20 mouse cellular contexts compared by ENCODE assay signal in the genomic region with DNA sequence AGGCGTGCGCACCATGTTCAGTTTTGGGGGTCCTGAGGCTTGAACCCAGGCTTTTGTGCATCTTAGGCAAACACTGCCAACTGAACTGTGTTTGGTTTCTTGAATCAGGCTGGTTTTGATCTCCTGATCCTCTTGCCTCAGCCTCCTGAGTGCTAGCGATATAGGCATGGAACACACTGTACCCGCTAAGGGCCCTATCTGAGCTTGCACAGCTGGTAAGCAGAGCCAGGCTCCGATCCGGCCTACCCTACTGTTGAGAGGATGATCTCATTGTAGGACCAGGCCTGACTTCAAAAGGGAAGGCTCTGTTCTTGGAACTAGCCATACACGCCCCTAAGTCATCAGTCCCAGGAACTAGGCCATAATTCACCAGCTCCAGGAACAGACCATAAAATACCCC. TPM values are rescaled to one million over a fixed set of nuclear protein-coding genes. Genes with fewer than 3 reads are reported as not detected.
DNase-seq lines count a peak whose midpoint lies in the region; ATAC-seq and TF ChIP-seq lines count a peak whose summit lies in the region.
"Had no signal": no experiment of that assay in that cellular context is flagged by ENCODE, and none has a peak within 500 bp of the region (broad histone marks: within the 10 kb centered on the region; RNA-seq: fewer than 3 reads in every experiment).

No protein-coding gene starts in this region.

- H3K27ac ChIP-seq in heart, embryonic 14.5 days (replicated peaks in 1 of 2; ENCODE audit: control insufficient read depth in 1 of 2, insufficient read depth in 1 of 2, low read depth in 2 of 2, low read length in 2 of 2): no peak overlapping the region
- H3K27ac ChIP-seq in liver, embryonic 11.5 days (ENCODE audit: low read depth, low read length): no peak overlapping the region
- no peak overlapping the region for H3K27ac ChIP-seq in stomach, embryonic 16.5 days (ENCODE audit: low read length)
- no peak overlapping the region for H3K27ac ChIP-seq in stomach, postnatal 0 days (replicated peaks)
- H3K27ac ChIP-seq: embryonic facial prominence, embryonic 10.5 days; liver, embryonic 14.5 days; stomach, embryonic 15.5 days had no signal

- DNase-seq in heart, adult 18-20 months: no peak
- no peak for DNase-seq in liver, embryonic 11.5 days (ENCODE audit: low spot score)
- no peak for DNase-seq in liver
- DNase-seq in stomach, postnatal 0 days (ENCODE audit: low spot score): no peak
- no peak for DNase-seq in adrenal gland, postnatal 25 days
- DNase-seq: adrenal gland, postnatal 36 days; cerebellum, adult 11-12 months; cerebellum, postnatal 10 days; forebrain, postnatal 0 days; gastrocnemius, postnatal 25 days; kidney, adult 11 months; lung, postnatal 36 days had no signal

- H3K27me3 ChIP-seq in heart, embryonic 14.5 days (ENCODE audit: control insufficient read depth, insufficient read depth, low read length): no peaks in the 10 kb centered on the region
- H3K27me3 ChIP-seq in liver, embryonic 11.5 days (replicated peaks; ENCODE audit: control insufficient read depth, insufficient read depth, low read length): no peaks in the 10 kb centered on the region
- H3K27me3 ChIP-seq in stomach, embryonic 16.5 days (ENCODE audit: control insufficient read depth, insufficient read depth, low read length): no peaks in the 10 kb centered on the region
- H3K27me3 ChIP-seq in stomach, postnatal 0 days (ENCODE audit: control insufficient read depth, insufficient read depth, low read length): no peaks in the 10 kb centered on the region
- H3K27me3 ChIP-seq: lung, embryonic 15.5 days; stomach, embryonic 15.5 days had no signal

- no peak for TF ChIP-seq CTCF in stomach, postnatal 0 days (IDR thresholded peaks at IDR 0.05; ENCODE audit: low read depth)

- no peak for ATAC-seq in heart, embryonic 14.5 days (ENCODE audit: insufficient number of reproducible peaks, insufficient read depth, low FRiP score, low read depth)
- no peak for ATAC-seq in liver, embryonic 11.5 days (replicated peaks; ENCODE audit: low FRiP score)
- no peak for ATAC-seq in stomach, embryonic 16.5 days (ENCODE audit: insufficient read depth, low FRiP score)
- no peak for ATAC-seq in stomach, postnatal 0 days (ENCODE audit: low FRiP score, low TSS enrichment)
- ATAC-seq: forebrain, postnatal 0 days had no signal

- H3K4me1 ChIP-seq in heart, embryonic 14.5 days (ENCODE audit: control insufficient read depth in 2 of 2, insufficient read depth in 2 of 2, low read length in 2 of 2): peaks cover 10 to 18% of the 10 kb centered on the region in 2 experiments
- peaks cover 14% of the 10 kb centered on the region for H3K4me1 ChIP-seq in liver, embryonic 11.5 days (replicated peaks; ENCODE audit: control insufficient read depth, insufficient read depth, low read length)
- H3K4me1 ChIP-seq in stomach, embryonic 16.5 days (ENCODE audit: control insufficient read depth, insufficient read depth, low read length): peaks cover 10% of the 10 kb centered on the region; the same call in 1 of the 2 replicates
- peaks cover 6% of the 10 kb centered on the region; the same call in 1 of the 2 replicates for H3K4me1 ChIP-seq in stomach, postnatal 0 days (replicated peaks; ENCODE audit: control insufficient read depth, insufficient read depth)

- H3K36me3 ChIP-seq in heart, embryonic 14.5 days (ENCODE audit: control insufficient read depth, insufficient read depth, low read length): peaks cover 36% of the 10 kb centered on the region
- H3K36me3 ChIP-seq in liver, embryonic 11.5 days (ENCODE audit: control insufficient read depth, insufficient read depth, low read length): peaks cover 32% of the 10 kb centered on the region
- peaks cover 9% of the 10 kb centered on the region; the same call in 1 of the 2 replicates for H3K36me3 ChIP-seq in stomach, embryonic 16.5 days (ENCODE audit: control insufficient read depth, insufficient read depth, low read length)
- H3K36me3 ChIP-seq in stomach, postnatal 0 days (ENCODE audit: control insufficient read depth, insufficient read depth, low read length): peaks cover 4% of the 10 kb centered on the region; the same call in 1 of the 2 replicates

- no peak for TF ChIP-seq EP300 in stomach, postnatal 0 days (optimal IDR thresholded peaks at IDR 0.05)

- WGBS in heart, embryonic 14.5 days: 79% methylated on average over 7 of the region's 7 CpGs
- 86% methylated on average over 7 of the region's 7 CpGs for whole genome bisulfite sequencing in liver, embryonic 11.5 days
- 80% methylated on average over 7 of the region's 7 CpGs for WGBS in stomach, embryonic 16.5 days
- WGBS in stomach, postnatal 0 days: 70% methylated on average over 7 of the region's 7 CpGs

- no peak overlapping the region for H3K4me2 ChIP-seq in heart, embryonic 14.5 days (ENCODE audit: low read length)
- no peak overlapping the region for H3K4me2 ChIP-seq in liver, embryonic 11.5 days
- H3K4me2 ChIP-seq in stomach, embryonic 16.5 days (ENCODE audit: low read depth, low read length): no peak overlapping the region
- no peak overlapping the region for H3K4me2 ChIP-seq in stomach, postnatal 0 days (replicated peaks; ENCODE audit: low read depth)

- 0 out of 2 replicates have a peak overlapping the region, but pooled peaks have one; percentile 2 for H3K9ac ChIP-seq in heart, embryonic 14.5 days (ENCODE audit: low read length)
- no peak overlapping the region for H3K9ac ChIP-seq in liver, embryonic 11.5 days (ENCODE audit: low read depth, low read length)
- peak overlapping the region; percentile 28; the same call in 1 of the 2 replicates for H3K9ac ChIP-seq in stomach, embryonic 16.5 days (ENCODE audit: low read length)
- H3K9ac ChIP-seq in stomach, postnatal 0 days (ENCODE audit: low read length): no peak overlapping the region
- H3K9ac ChIP-seq: liver, embryonic 14.5 days; lung, embryonic 15.5 days; stomach, embryonic 15.5 days had no signal

- no peaks in the 10 kb centered on the region for H3K9me3 ChIP-seq in heart, embryonic 14.5 days (ENCODE audit: control insufficient read depth, low read length)
- H3K9me3 ChIP-seq in liver, embryonic 11.5 days (ENCODE audit: control insufficient read depth, low read length): no peaks in the 10 kb centered on the region
- no peaks in the 10 kb centered on the region for H3K9me3 ChIP-seq in stomach, embryonic 16.5 days (replicated peaks; ENCODE audit: control insufficient read depth, low read length)
- H3K9me3 ChIP-seq in stomach, postnatal 0 days (ENCODE audit: control insufficient read depth, low read length): no peaks in the 10 kb centered on the region
- H3K9me3 ChIP-seq: embryonic facial prominence, embryonic 10.5 days; lung, embryonic 15.5 days; stomach, embryonic 15.5 days had no signal

- no peak overlapping the region for H3K4me3 ChIP-seq in heart, embryonic 14.5 days (ENCODE audit: control insufficient read depth in 1 of 2, insufficient read depth in 1 of 2, low read depth in 1 of 2, low read length in 2 of 2)
- H3K4me3 ChIP-seq in liver, embryonic 11.5 days (ENCODE audit: low read depth, low read length): 0 out of 2 replicates have a peak overlapping the region, but pooled peaks have one; percentile 3
- no peak overlapping the region for H3K4me3 ChIP-seq in stomach, embryonic 16.5 days (replicated peaks; ENCODE audit: low read length)
- H3K4me3 ChIP-seq in stomach, postnatal 0 days (ENCODE audit: low read depth, low read length): no peak overlapping the region
- H3K4me3 ChIP-seq: embryonic facial prominence, embryonic 10.5 days; lung, embryonic 15.5 days; stomach, embryonic 15.5 days had no signal

RNA-seq across cellular contexts. Expression of a gene that starts 2.9 kb away (rescaled TPM):
- 84.2 and 84.9 TPM in 2 replicates for polyA plus RNA-seq in heart, embryonic 14.5 days (2014; fragmentation: Nextera tagmentation; extraction: Ambion mirVana)
- total RNA-seq in heart, adult 18-20 months (2021): 10 to 100 TPM; 22.6 to 29.2 TPM
- polyA plus RNA-seq in liver, embryonic 11.5 days (2014; fragmentation: Nextera tagmentation; extraction: Ambion mirVana): 75.9 and 85.2 TPM in 2 replicates
- 71.5 and 80.0 TPM in 2 replicates for polyA plus RNA-seq in stomach, embryonic 16.5 days (2015; fragmentation: Nextera tagmentation; extraction: Ambion mirVana)
- 52.4 and 53.3 TPM in 2 replicates for polyA plus RNA-seq in stomach, postnatal 0 days (2015; fragmentation: Nextera tagmentation; extraction: Ambion mirVana)
- total RNA-seq in adrenal gland, postnatal 25 days (2021): 46.1 and 57.5 TPM in 2 replicates

RNA-seq across cellular contexts. Expression of a gene that starts 7.1 kb away (rescaled TPM):
- 1.8 and 2.1 TPM in 2 replicates for polyA plus RNA-seq in heart, embryonic 14.5 days (2014; fragmentation: Nextera tagmentation; extraction: Ambion mirVana)
- total RNA-seq in heart, adult 18-20 months (2021): under 1 TPM; 0.49 to 0.74 TPM
- polyA plus RNA-seq in liver, embryonic 11.5 days (2014; fragmentation: Nextera tagmentation; extraction: Ambion mirVana): 0.40 and 0.75 TPM in 2 replicates
- polyA plus RNA-seq in stomach, embryonic 16.5 days (2015; fragmentation: Nextera tagmentation; extraction: Ambion mirVana): 1.5 and 1.7 TPM in 2 replicates
- polyA plus RNA-seq in stomach, postnatal 0 days (2015; fragmentation: Nextera tagmentation; extraction: Ambion mirVana): 2.0 and 2.5 TPM in 2 replicates
- total RNA-seq in adrenal gland, postnatal 25 days (2021): 5.0 and 5.9 TPM in 2 replicates
- total RNA-seq: monocyte, adult 5-6 weeks had no signal
- polyA plus RNA-seq: liver, embryonic 14.5 days had no signal

RNA-seq across cellular contexts. Expression of a gene that starts 19.6 kb away (rescaled TPM):
- polyA plus RNA-seq in heart, embryonic 14.5 days (2014; fragmentation: Nextera tagmentation; extraction: Ambion mirVana): 16.7 and 17.8 TPM in 2 replicates
- total RNA-seq in heart, adult 18-20 months (2021): 1 to 10 TPM; 6.6 to 7.4 TPM
- 44.2 and 45.6 TPM in 2 replicates for polyA plus RNA-seq in liver, embryonic 11.5 days (2014; fragmentation: Nextera tagmentation; extraction: Ambion mirVana)
- polyA plus RNA-seq in stomach, embryonic 16.5 days (2015; fragmentation: Nextera tagmentation; extraction: Ambion mirVana): 28.0 and 30.0 TPM in 2 replicates
- 17.2 and 19.6 TPM in 2 replicates for polyA plus RNA-seq in stomach, postnatal 0 days (2015; fragmentation: Nextera tagmentation; extraction: Ambion mirVana)
- 29.2 and 31.5 TPM in 2 replicates for total RNA-seq in adrenal gland, postnatal 25 days (2021)

RNA-seq across cellular contexts. Expression of a gene that starts 24.2 kb away (rescaled TPM):
- 33.2 and 47.0 TPM in 2 replicates for polyA plus RNA-seq in heart, embryonic 14.5 days (2014; fragmentation: Nextera tagmentation; extraction: Ambion mirVana)
- 1 to 10 TPM in 1 of 2 experiments, under 1 TPM in 1; 0.92 to 1.5 TPM for total RNA-seq in heart, adult 18-20 months (2021)
- polyA plus RNA-seq in liver, embryonic 11.5 days (2014; fragmentation: Nextera tagmentation; extraction: Ambion mirVana): 8.2 and 9.4 TPM in 2 replicates
- polyA plus RNA-seq in stomach, embryonic 16.5 days (2015; fragmentation: Nextera tagmentation; extraction: Ambion mirVana): 3.5 and 3.9 TPM in 2 replicates
- 1.8 and 2.0 TPM in 2 replicates for polyA plus RNA-seq in stomach, postnatal 0 days (2015; fragmentation: Nextera tagmentation; extraction: Ambion mirVana)
- total RNA-seq in adrenal gland, postnatal 25 days (2021): 0.76 TPM in 1 of 2 replicates, not detected in the other
- total RNA-seq: hematopoietic stem cell, adult 5-6 weeks; monocyte, adult 5-6 weeks had no signal

Comparison
In these comparisons a context has a peak if more than half of its experiments do, and no peak if none do; other contexts are left out.
1. H3K9ac ChIP-seq: peak in heart, embryonic 14.5 days (single experiment) and stomach, embryonic 16.5 days (single experiment); none in liver, embryonic 11.5 days (single experiment) and stomach, postnatal 0 days (single experiment).